Mouse (Mus musculus) ES-E14 (cell line): ENCODE measurements at regions not wholly inside any gene's neighbourhood (a gene's known extent, or its start where the extent isn't known, plus 50 kb on each side); places are given as distances from the start of the nearest gene placed in this dataset.

ENCODE experiments used
- DNase-seq: peaks from one replicate; pipeline ENCODE4 v3.0.0-alpha.2; 2013; ENCODE audit warnings: low read depth, low spot score
- H3K27ac ChIP-seq: 2 replicates; pipeline ENCODE4 v1.5.1; 2012; ENCODE audit warnings: low read depth, mild to moderate bottlenecking, low read length, moderate library complexity, mixed read lengths; ENCODE audit not compliant: poor library complexity, insufficient read depth, severe bottlenecking
- H3K36me3 ChIP-seq: 2 replicates; pipeline ENCODE4 v1.6.1; 2012; ENCODE audit warnings: mild to moderate bottlenecking, low read length, moderate library complexity, mixed read lengths; ENCODE audit not compliant: control insufficient read depth, poor library complexity, insufficient read depth, severe bottlenecking
- H3K4me1 ChIP-seq, 2 experiments: fragments of 150-350 bp in 1 of 2; sonication (generic) in 1 of 2; 2 replicates each; pipeline ENCODE4 v1.6.1; 2012; ENCODE audit warnings: low read length in 2 of 2, mild to moderate bottlenecking in 1 of 2, mixed read lengths in 1 of 2; ENCODE audit not compliant: control insufficient read depth in 2 of 2, insufficient read depth in 2 of 2, poor library complexity in 1 of 2
- H3K4me3 ChIP-seq, 2 experiments: fragments of 150-350 bp in 1 of 2; sonication (generic) in 1 of 2; 2 replicates each; pipeline ENCODE4 v1.5.1; 2012; ENCODE audit warnings: low read length in 2 of 2, low read depth in 1 of 2, mild to moderate bottlenecking in 1 of 2, mixed read lengths in 1 of 2; ENCODE audit not compliant: insufficient read depth in 1 of 2, poor library complexity in 1 of 2, severe bottlenecking in 1 of 2
- H3K9ac ChIP-seq: 2 replicates; pipeline ENCODE4 v1.6.1; 2012; ENCODE audit warnings: low read depth, mild to moderate bottlenecking, low read length, mixed read lengths; ENCODE audit not compliant: poor library complexity, insufficient read depth, severe bottlenecking
- H3K9me3 ChIP-seq: fragments of 150-350 bp; sonication (generic); 2 replicates; pipeline ENCODE4 v1.6.1; 2012; ENCODE audit warnings: low read depth, mild to moderate bottlenecking, low read length; ENCODE audit not compliant: control insufficient read depth, insufficient read depth
- CHD2 ChIP-seq: IDR thresholded peaks from 2 replicates; pipeline ENCODE4 v1.6.1; 2014; ENCODE audit warnings: mild to moderate bottlenecking, low read depth, low read length, inconsistent platforms
- HCFC1 ChIP-seq: IDR thresholded peaks from 2 replicates; pipeline ENCODE4 v1.6.1; 2012; ENCODE audit warnings: low read length, inconsistent platforms, borderline replicate concordance; ENCODE audit not compliant: insufficient read depth
- MAFK ChIP-seq: IDR thresholded peaks from 2 replicates; pipeline ENCODE4 v1.6.1; 2014; ENCODE audit warnings: mild to moderate bottlenecking, low read depth, low read length, inconsistent platforms; ENCODE audit not compliant: insufficient read depth
- ZC3H11A ChIP-seq: IDR thresholded peaks from 2 replicates; pipeline ENCODE4 v1.6.1; 2012; ENCODE audit warnings: low read depth, mild to moderate bottlenecking, inconsistent platforms, low read length, borderline replicate concordance
- ZNF384 ChIP-seq: IDR thresholded peaks from 2 replicates; pipeline ENCODE4 v1.6.1; 2012; ENCODE audit warnings: low read depth, low read length, inconsistent platforms
- in situ Hi-C, 2 experiments: fragments of 600-800 bp; cut with MboI; formaldehyde crosslinking; loops; one replicate each; pipeline ENCODE4 v1.15.1; 2025; ENCODE audit warnings: low sequenced_read_pairs in 2 of 2, inconsistent platforms in 1 of 2; ENCODE audit not compliant: unreplicated experiment in 2 of 2

DNA sequence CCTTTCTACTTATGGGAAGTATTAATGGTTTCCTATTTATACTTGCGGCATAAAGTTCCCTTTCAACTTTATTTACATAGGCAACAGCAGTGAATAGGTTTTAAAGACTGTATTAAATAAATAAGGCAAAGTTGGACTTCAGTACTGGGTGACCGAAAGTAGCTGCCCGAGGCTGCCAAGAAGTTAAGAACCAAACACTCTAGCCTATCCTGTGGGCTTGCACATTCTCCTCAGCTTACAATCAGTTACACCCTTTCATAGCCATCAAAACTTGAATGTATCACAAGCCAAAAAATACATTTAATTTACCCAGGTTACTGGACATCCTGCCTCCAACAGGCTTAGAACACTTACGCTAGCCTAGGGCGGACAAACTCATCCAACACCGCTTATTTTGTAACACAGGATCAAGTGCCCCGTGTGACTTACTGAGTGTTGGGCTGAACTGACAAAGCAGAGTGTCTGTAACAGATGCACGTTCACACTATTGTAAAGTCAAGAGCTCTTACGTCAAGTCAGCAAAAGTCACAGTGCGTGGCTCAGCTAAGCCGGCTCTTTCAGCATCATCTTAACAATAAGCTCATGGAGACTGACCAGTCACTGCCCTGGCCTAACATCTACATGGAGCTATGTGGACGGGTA lies 97.3 kb upstream of the Gdf10 start:
- Histone ChIP-seq H3K9me3 (no peaks in the 10 kb centered on the region), H3K27ac (no peak overlapping the region), H3K9ac (no peak overlapping the region), H3K4me3 (no peak overlapping the region), H3K36me3 (no peaks in the 10 kb centered on the region), H3K4me1 (no peaks in the 10 kb centered on the region)
- no peak for DNase-seq
- TF ChIP-seq MAFK (0 out of 2 replicates have a peak, but pooled peaks have one; percentile 12), ZNF384 (no peak)
- in situ Hi-C loops, result no loop called here

DNA sequence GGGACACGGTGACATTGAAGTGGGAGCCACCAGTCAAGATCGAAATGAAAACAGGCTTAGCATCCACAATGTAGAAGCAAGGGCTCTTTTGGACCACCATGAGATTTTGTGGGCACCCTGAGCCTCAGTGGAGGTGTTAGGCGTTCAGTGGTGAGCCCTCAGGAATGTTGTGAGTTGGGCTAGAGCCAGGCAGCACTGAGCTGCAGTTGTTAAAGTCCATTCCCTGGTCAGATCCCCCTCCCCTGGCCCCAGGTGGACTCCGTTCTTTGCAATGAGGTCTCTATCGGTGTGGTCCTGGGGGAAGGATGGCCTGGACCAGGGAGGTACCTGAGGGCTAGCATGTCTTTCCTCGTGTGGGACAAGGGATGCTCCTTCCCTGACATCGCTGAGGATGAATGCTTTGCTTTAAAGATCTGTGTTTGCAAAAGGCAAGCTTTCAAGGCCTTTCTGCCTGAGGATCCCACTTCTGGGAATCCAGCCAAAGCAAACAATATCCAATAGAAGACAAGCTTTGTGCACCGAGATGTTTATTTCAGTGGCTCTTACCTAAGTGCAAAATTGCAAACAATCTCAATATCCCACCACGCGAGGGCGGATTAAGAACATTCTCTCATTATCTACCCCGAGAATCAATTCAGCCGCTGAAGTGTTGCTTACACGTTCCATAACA lies 90.6 kb upstream of the Gdf10 start:
- H3K4me3 ChIP-seq, result no peak overlapping the region
- in situ Hi-C loops, result no loop called here
- H3K9me3 ChIP-seq, result no peaks in the 10 kb centered on the region
- DNase-seq, result no peak
- no peaks in the 10 kb centered on the region for H3K4me1 ChIP-seq
- H3K9ac ChIP-seq, result no peak overlapping the region
- TF ChIP-seq HCFC1, result no peak
- H3K27ac ChIP-seq, result no peak overlapping the region
- H3K36me3 ChIP-seq, result no peaks in the 10 kb centered on the region

DNA sequence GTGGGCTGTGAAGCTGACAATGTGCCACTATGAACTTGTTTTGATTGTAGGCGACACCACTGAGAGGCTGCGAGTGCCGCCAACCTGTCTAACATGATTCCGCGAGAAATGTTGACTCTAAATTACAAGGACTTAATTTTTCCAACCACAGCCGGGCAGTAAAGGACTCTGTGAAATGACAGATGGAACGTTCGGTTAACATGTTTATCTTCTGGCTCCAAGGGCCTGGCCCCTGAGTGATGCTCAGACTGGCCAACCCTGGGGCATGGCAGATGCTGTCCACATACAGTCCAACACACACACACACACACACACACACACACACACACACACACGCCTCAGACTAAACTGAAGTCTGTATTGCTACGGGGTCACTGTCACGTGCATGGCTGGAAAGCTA lies 87.0 kb upstream of the Gdf10 start:
- in situ Hi-C loops, result no loop called here
- TF ChIP-seq ZC3H11A (no peak), MAFK (no peak), HCFC1 (no peak), ZNF384 (no peak), CHD2 (no peak)
- Histone ChIP-seq H3K27ac (no peak overlapping the region), H3K36me3 (no peaks in the 10 kb centered on the region), H3K9ac (no peak overlapping the region), H3K9me3 (no peaks in the 10 kb centered on the region), H3K4me3 (no peak overlapping the region), H3K4me1 (no peaks in the 10 kb centered on the region)
- DNase-seq, result no peak

DNA sequence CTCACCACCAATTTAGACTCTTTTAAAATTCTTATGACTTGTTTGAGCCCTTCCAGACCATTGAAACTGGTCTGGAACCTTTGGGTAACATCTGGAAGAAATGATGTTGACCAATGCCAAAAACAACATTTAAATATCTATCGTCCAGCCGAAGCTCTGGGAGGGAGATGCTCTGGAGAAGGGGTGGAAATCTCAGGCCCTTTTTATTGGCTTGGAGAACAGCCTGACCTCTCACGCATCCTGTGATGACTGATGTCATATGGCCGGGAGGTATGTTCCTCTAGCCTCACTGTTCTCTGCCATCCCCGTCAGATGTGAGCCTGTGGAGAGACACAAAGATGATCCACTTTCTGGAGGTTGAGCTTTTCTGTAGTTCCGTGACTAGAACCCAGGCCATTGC lies 81.6 kb upstream of the Gdf10 start:
- in situ Hi-C loops, result no loop called here
- no peak overlapping the region for H3K4me3 ChIP-seq
- no peaks in the 10 kb centered on the region for H3K9me3 ChIP-seq
- no peaks in the 10 kb centered on the region for H3K4me1 ChIP-seq
- DNase-seq, result no peak
- H3K9ac ChIP-seq, result no peak overlapping the region
- no peak for TF ChIP-seq MAFK
- TF ChIP-seq CHD2, result no peak
- TF ChIP-seq ZC3H11A, result no peak
- TF ChIP-seq ZNF384, result no peak
- no peak for TF ChIP-seq HCFC1
- H3K27ac ChIP-seq, result no peak overlapping the region
- no peaks in the 10 kb centered on the region for H3K36me3 ChIP-seq

DNA sequence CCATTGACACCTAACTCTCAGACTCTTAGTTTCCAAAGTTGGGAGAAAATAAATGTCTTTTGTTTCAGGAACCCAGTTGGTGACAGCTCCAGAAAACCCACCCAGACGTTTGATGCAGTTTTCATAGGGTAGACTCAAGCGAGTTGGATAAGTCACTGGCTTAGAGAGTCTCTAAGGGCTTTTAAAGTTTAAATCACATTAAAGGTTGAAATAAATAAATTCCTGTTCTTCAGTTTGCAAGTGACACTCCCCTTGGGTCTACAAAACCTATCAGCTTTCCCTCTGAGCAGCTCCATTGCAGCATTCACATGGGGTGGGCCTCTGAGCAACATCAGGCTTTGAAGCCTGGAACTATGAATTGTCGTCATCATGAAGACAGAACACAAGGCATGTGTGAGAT lies 69.9 kb upstream of the Gdf10 start:
- in situ Hi-C loops, result loop anchor here in 1 of 2 experiments (25.0 kb wide), 1 partner anchor 91 kb away; no protein-coding TSS in a partner anchor
- TF ChIP-seq ZC3H11A (no peak), CHD2 (no peak), ZNF384 (no peak), HCFC1 (no peak), MAFK (no peak)
- no peaks in the 10 kb centered on the region for H3K4me1 ChIP-seq
- no peak overlapping the region for H3K9ac ChIP-seq
- no peak for DNase-seq
- no peak overlapping the region for H3K4me3 ChIP-seq
- H3K36me3 ChIP-seq, result no peaks in the 10 kb centered on the region
- no peaks in the 10 kb centered on the region for H3K9me3 ChIP-seq
- H3K27ac ChIP-seq, result no peak overlapping the region
